ENCODE assay signal across 12 mouse cellular contexts in genomic region chr9:15535418-15535817, GRCm38 (mm10). TPM values are rescaled to one million over a fixed set of nuclear protein-coding genes. Genes with fewer than 3 reads are reported as not detected.
DNase-seq lines count a peak whose midpoint lies in the region; ATAC-seq and TF ChIP-seq lines count a peak whose summit lies in the region.
"Had no signal": no experiment of that assay in that cellular context is flagged by ENCODE, and none has a peak within 500 bp of the region (broad histone marks: within the 10 kb centered on the region; RNA-seq: fewer than 3 reads in every experiment).

No protein-coding gene starts in this region.

- no peak overlapping the region for H3K4me2 ChIP-seq in midbrain, postnatal 0 days (ENCODE audit: low read depth, low read length, poor library complexity, severe bottlenecking)
- no peak overlapping the region for H3K4me2 ChIP-seq in liver, embryonic 15.5 days
- no peak overlapping the region for H3K4me2 ChIP-seq in forebrain, embryonic 15.5 days (replicated peaks)
- H3K4me2 ChIP-seq: hindbrain, embryonic 12.5 days had no signal

- no peak for TF ChIP-seq CTCF in midbrain, postnatal 0 days (IDR thresholded peaks at IDR 0.05)

- no peaks in the 10 kb centered on the region for H3K9me3 ChIP-seq in heart, embryonic 10.5 days
- no peaks in the 10 kb centered on the region for H3K9me3 ChIP-seq in midbrain, embryonic 10.5 days (replicated peaks)
- H3K9me3 ChIP-seq in midbrain, postnatal 0 days (ENCODE audit: low read length), result no peaks in the 10 kb centered on the region
- H3K9me3 ChIP-seq in liver, embryonic 15.5 days (replicated peaks), result no peaks in the 10 kb centered on the region
- H3K9me3 ChIP-seq in forebrain, embryonic 15.5 days, result no peaks in the 10 kb centered on the region
- H3K9me3 ChIP-seq: hindbrain, embryonic 12.5 days had no signal

- DNase-seq in heart, adult 11 months, result peak; percentile 92
- no peak for DNase-seq in heart, embryonic 10.5 days (ENCODE audit: low spot score)
- no peak for DNase-seq in midbrain, embryonic 10.5 days (ENCODE audit: low spot score)
- no peak for DNase-seq in midbrain, postnatal 0 days (ENCODE audit: low spot score)
- DNase-seq in left cerebral cortex, postnatal 4 days, result no peak
- DNase-seq: cerebellum, adult 2 months; thymus, adult 18-20 months had no signal

- peaks cover 9% of the 10 kb centered on the region; the same call in 1 of the 2 replicates for H3K36me3 ChIP-seq in heart, embryonic 10.5 days
- H3K36me3 ChIP-seq in midbrain, embryonic 10.5 days, result peaks cover 14% of the 10 kb centered on the region; the same call in 1 of the 2 replicates
- no peaks in the 10 kb centered on the region for H3K36me3 ChIP-seq in midbrain, postnatal 0 days (ENCODE audit: insufficient read depth, low read length)
- H3K36me3 ChIP-seq in liver, embryonic 15.5 days (replicated peaks), result 0 out of 2 replicates have a peak, but pooled peaks cover 3% of the 10 kb centered on the region
- no peaks in the 10 kb centered on the region for H3K36me3 ChIP-seq in forebrain, embryonic 15.5 days
- H3K36me3 ChIP-seq: hindbrain, embryonic 12.5 days had no signal

- intact Hi-C loops in left cerebral cortex, postnatal 4 days (cut with DNase I), result no loop called here

- no peak for ATAC-seq in midbrain, postnatal 0 days (ENCODE audit: low FRiP score)
- peak; percentile 66; the same call in 1 of the 2 replicates for ATAC-seq in liver, embryonic 15.5 days (ENCODE audit: insufficient read depth)
- no peak for ATAC-seq in forebrain, embryonic 15.5 days (replicated peaks)
- no peak for ATAC-seq in inflammation-experienced regulatory T-cells, adult 6 months

- H3K4me3 ChIP-seq in heart, embryonic 10.5 days, result no peak overlapping the region
- no peak overlapping the region for H3K4me3 ChIP-seq in midbrain, embryonic 10.5 days
- H3K4me3 ChIP-seq in midbrain, postnatal 0 days (ENCODE audit: low read depth, low read length), result no peak overlapping the region
- no peak overlapping the region for H3K4me3 ChIP-seq in liver, embryonic 15.5 days (replicated peaks)
- no peak overlapping the region for H3K4me3 ChIP-seq in forebrain, embryonic 15.5 days
- H3K4me3 ChIP-seq: hindbrain, embryonic 12.5 days; layer of hippocampus, adult 2 months had no signal

- H3K27me3 ChIP-seq in heart, embryonic 10.5 days (ENCODE audit: insufficient read depth, poor library complexity, severe bottlenecking), result no peaks in the 10 kb centered on the region
- H3K27me3 ChIP-seq in midbrain, embryonic 10.5 days (ENCODE audit: low read depth, poor library complexity, severe bottlenecking), result no peaks in the 10 kb centered on the region
- no peaks in the 10 kb centered on the region for H3K27me3 ChIP-seq in midbrain, postnatal 0 days (ENCODE audit: insufficient read depth, low read length)
- no peaks in the 10 kb centered on the region for H3K27me3 ChIP-seq in liver, embryonic 15.5 days
- no peaks in the 10 kb centered on the region for H3K27me3 ChIP-seq in forebrain, embryonic 15.5 days

- H3K9ac ChIP-seq in midbrain, postnatal 0 days (replicated peaks; ENCODE audit: low read length, poor library complexity, severe bottlenecking), result no peak overlapping the region
- no peak overlapping the region for H3K9ac ChIP-seq in liver, embryonic 15.5 days
- H3K9ac ChIP-seq in forebrain, embryonic 15.5 days (replicated peaks), result no peak overlapping the region
- H3K9ac ChIP-seq: hindbrain, embryonic 12.5 days had no signal

- peaks cover 48% of the 10 kb centered on the region for H3K4me1 ChIP-seq in heart, embryonic 10.5 days
- H3K4me1 ChIP-seq in midbrain, embryonic 10.5 days, result peaks cover 23% of the 10 kb centered on the region
- no peaks in the 10 kb centered on the region for H3K4me1 ChIP-seq in midbrain, postnatal 0 days (ENCODE audit: insufficient read depth, low read length)
- peaks cover 27% of the 10 kb centered on the region for H3K4me1 ChIP-seq in liver, embryonic 15.5 days (replicated peaks)
- no peaks in the 10 kb centered on the region for H3K4me1 ChIP-seq in forebrain, embryonic 15.5 days

- H3K27ac ChIP-seq in heart, embryonic 10.5 days, result no peak overlapping the region
- 0 out of 2 replicates have a peak overlapping the region, but pooled peaks have one; percentile 46 for H3K27ac ChIP-seq in midbrain, embryonic 10.5 days (replicated peaks)
- no peak overlapping the region for H3K27ac ChIP-seq in midbrain, postnatal 0 days (ENCODE audit: low read depth, low read length)
- peak overlapping the region; percentile 72 for H3K27ac ChIP-seq in liver, embryonic 15.5 days (replicated peaks)
- no peak overlapping the region for H3K27ac ChIP-seq in forebrain, embryonic 15.5 days (replicated peaks)
- H3K27ac ChIP-seq: hindbrain, embryonic 12.5 days; layer of hippocampus, adult 2 months had no signal

- WGBS in heart, embryonic 10.5 days, result 29% methylated on average over 5 of the region's 5 CpGs
- 66% methylated on average over 5 of the region's 5 CpGs for WGBS in midbrain, embryonic 10.5 days
- WGBS in midbrain, postnatal 0 days, result 51% methylated on average over 5 of the region's 5 CpGs
- 57% methylated on average over 5 of the region's 5 CpGs for WGBS in liver, embryonic 15.5 days (ENCODE audit: insufficient replicate concordance)
- 52% methylated on average over 5 of the region's 5 CpGs for WGBS in forebrain, embryonic 15.5 days

RNA-seq across cellular contexts. Expression of gene Smco4, which starts 42.2 kb away (rescaled TPM):
- polyA plus RNA-seq in heart, embryonic 10.5 days (2016; fragmentation: Nextera tagmentation; extraction: Ambion mirVana), result 2.0 and 2.9 TPM in 2 replicates
- polyA plus RNA-seq in midbrain, embryonic 10.5 days (2016; fragmentation: Nextera tagmentation; extraction: Ambion mirVana), result 1.3 and 2.2 TPM in 2 replicates
- total RNA-seq in midbrain, postnatal 0 days (2014; rRNA removed), result 3.5 and 5.0 TPM in 2 replicates
- polyA plus RNA-seq in midbrain, postnatal 0 days (2015; fragmentation: Nextera tagmentation; extraction: Ambion mirVana), result 0.38 and 0.42 TPM in 2 replicates
- 0.78 and 0.82 TPM in 2 replicates for polyA plus RNA-seq in liver, embryonic 15.5 days (2015; fragmentation: Nextera tagmentation; extraction: Ambion mirVana)
- polyA plus RNA-seq in forebrain, embryonic 15.5 days (2015; fragmentation: Nextera tagmentation; extraction: Ambion mirVana), result 1.6 TPM in 2 replicates
- polyA plus RNA-seq in inflammation-experienced regulatory T-cells, adult 6 months (2017; shearing (Covaris generic)), result 10 to 100 TPM; 12.3 to 61.1 (median 54.2) TPM
- total RNA-seq in left cerebral cortex, postnatal 4 days (2021), result 1 to 10 TPM; 5.2 to 6.8 TPM

Comparison
In these comparisons a context has a peak if more than half of its experiments do, and no peak if none do; other contexts are left out.
1. H3K27ac ChIP-seq: peak in midbrain, embryonic 10.5 days (single experiment) and liver, embryonic 15.5 days (single experiment); none in heart, embryonic 10.5 days (single experiment), midbrain, postnatal 0 days (single experiment) and forebrain, embryonic 15.5 days (single experiment).